Mouse (Mus musculus): ENCODE data around the gene Arhgap31.

DNA sequence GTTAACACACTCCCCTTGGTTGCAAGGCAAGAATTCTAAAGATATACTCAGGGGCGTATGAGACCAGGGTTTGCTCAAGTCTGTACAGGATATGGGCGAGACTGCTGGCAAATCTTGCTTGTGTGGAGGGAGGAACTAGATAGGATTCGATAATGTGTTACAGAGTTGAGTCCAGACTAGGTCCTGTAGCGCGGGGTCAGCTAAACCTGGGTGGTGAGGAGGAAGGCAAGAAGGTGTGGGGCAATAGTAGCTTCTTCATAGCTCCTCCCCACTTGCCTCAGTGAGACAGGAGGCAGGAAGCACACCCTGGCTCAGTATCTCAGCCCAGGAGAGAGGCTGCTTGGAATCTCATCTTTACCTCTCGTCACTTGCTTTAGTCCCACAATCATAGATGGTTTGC, 16.1 kb upstream of the Arhgap31 start:
- TF ChIP-seq CTCF (IDR thresholded peaks at IDR 0.05; ENCODE audit: low read depth), result no peak
- no peak for TF ChIP-seq EP300 (IDR thresholded peaks at IDR 0.05; ENCODE audit: low read depth)
